Mouse (Mus musculus) ES-E14 (cell line): ENCODE measurements at regions not wholly inside any gene's neighbourhood (a gene's known extent, or its start where the extent isn't known, plus 50 kb on each side); places are given as distances from the start of the nearest gene placed in this dataset.

Source experiments
- CHD2 ChIP-seq: IDR thresholded peaks from 2 replicates; pipeline ENCODE4 v1.6.1; 2014; ENCODE audit warnings: mild to moderate bottlenecking, low read depth, low read length, inconsistent platforms
- HCFC1 ChIP-seq: IDR thresholded peaks from 2 replicates; pipeline ENCODE4 v1.6.1; 2012; ENCODE audit warnings: low read length, inconsistent platforms, borderline replicate concordance; ENCODE audit not compliant: insufficient read depth

DNA sequence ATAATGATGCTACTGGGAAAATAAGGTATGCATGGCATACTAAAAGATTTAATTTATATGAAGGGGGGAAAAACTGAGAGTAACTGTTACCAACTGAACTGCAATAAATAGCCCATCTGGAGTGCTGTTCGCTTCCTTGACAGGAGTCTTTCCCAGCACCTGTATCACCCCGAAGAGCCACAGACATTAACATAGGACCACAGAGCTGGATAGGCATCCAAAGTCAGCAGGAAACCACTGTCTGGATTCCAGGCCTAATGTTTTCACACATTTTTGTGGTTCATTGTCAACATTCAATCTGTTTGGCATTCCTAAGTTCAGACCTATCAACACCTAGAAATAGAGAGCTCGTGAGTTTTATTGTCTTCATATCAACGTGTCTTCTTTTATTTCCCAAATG is 104.6 kb upstream of the Palmd start:
- TF ChIP-seq HCFC1 (no peak), CHD2 (no peak)
